Mouse (Mus musculus) G1E (cell line): ENCODE data around the gene Cbx5. TPM values are rescaled to one million over a fixed set of nuclear protein-coding genes. Genes with fewer than 3 reads are reported as not detected.

Source experiments
- ATAC-seq: 2 replicates; pipeline ENCODE4 v1.8.0; 2016; ENCODE audit warnings: mild to moderate bottlenecking; ENCODE audit not compliant: insufficient number of reproducible peaks, poor library complexity, low FRiP score, severe bottlenecking; ENCODE audit errors: extremely low read depth
- DNase-seq: peaks from one replicate; pipeline ENCODE4 v3.0.0; 2012; ENCODE audit warnings: low spot score
- H3K27me3 ChIP-seq: 2 replicates; pipeline ENCODE4 v1.6.1; 2012; ENCODE audit warnings: mild to moderate bottlenecking, low read length, inconsistent platforms; ENCODE audit not compliant: insufficient read depth
- H3K36me3 ChIP-seq: replicated peaks from 2 replicates; pipeline ENCODE3; 2012; ENCODE audit warnings: mild to moderate bottlenecking, inconsistent platforms
- H3K4me1 ChIP-seq: 2 replicates; pipeline ENCODE4 v1.6.1; 2012; ENCODE audit warnings: low read depth, low read length, inconsistent platforms, mixed read lengths; ENCODE audit not compliant: insufficient read depth
- H3K4me3 ChIP-seq: 2 replicates; pipeline ENCODE4 v1.5.1; 2012; ENCODE audit warnings: low read depth, mild to moderate bottlenecking, inconsistent platforms, low read length, moderate library complexity, mixed read lengths
- H3K9me3 ChIP-seq: replicated peaks from 2 replicates; pipeline ENCODE4 v1.6.1; 2012; ENCODE audit warnings: inconsistent platforms
- CTCF ChIP-seq: IDR thresholded peaks from 2 replicates; pipeline ENCODE4 v1.5.1; 2012; ENCODE audit warnings: low read depth, low read length, inconsistent platforms, mixed read lengths
- GATA1 ChIP-seq: IDR thresholded peaks from 2 replicates; pipeline ENCODE4 v1.6.1; 2012; ENCODE audit warnings: borderline replicate concordance, low read length, inconsistent platforms, mixed read lengths
- GATA2 ChIP-seq: IDR thresholded peaks from 2 replicates; pipeline ENCODE4 v1.6.1; 2012; ENCODE audit warnings: low read depth, low read length, inconsistent platforms, borderline replicate concordance
- POLR2AphosphoS5 ChIP-seq: IDR thresholded peaks from 2 replicates; pipeline ENCODE4 v1.6.1; 2012; ENCODE audit warnings: low read depth, low read length, inconsistent platforms; ENCODE audit not compliant: insufficient replicate concordance
- TAL1 ChIP-seq: conservative IDR thresholded peaks from 2 replicates; pipeline ENCODE4 v1.6.1; 2012; ENCODE audit warnings: low read depth, low read length, inconsistent platforms, mixed read lengths
- polyA plus RNA-seq: library from polyadenylated mRNA; stranded (reverse); fragments of >175 nt; gene quantifications from 2 replicates; pipeline ENCODE4 v1.2.3, GENCODE M21; 2012
- total RNA-seq, 2 experiments: library from RNA; stranded (forward) in 1 of 2; stranded (reverse) in 1 of 2; fragments of 200-1000 nt in 1 of 2; fragments of >200 nt in 1 of 2; fragmentation: Nextera tagmentation in 1 of 2; gene quantifications; 2 replicates each; pipeline ENCODE4 v1.2.3; 2014 to 2017

The Cbx5 gene
- 261 and 300 TPM in 2 replicates for total RNA-seq (2014; fragmentation: Nextera tagmentation)
- total RNA-seq (2017): 215 and 278 TPM in 2 replicates
- polyA plus RNA-seq: 7.0 and 9.5 TPM in 2 replicates

GRCm38 (mm10) chr15:103239685-103240159 is at the start of gene Cbx5:
Gene Cbx5 (minus strand): TSS chr15:103239816.
- TF ChIP-seq CTCF (no peak), TAL1 (no peak), GATA1 (no peak), POLR2AphosphoS5 (no peak), GATA2 (no peak)
- peak; percentile 69 for DNase-seq
- peak; percentile 52 for ATAC-seq
- Histone ChIP-seq H3K27me3 (no peaks in the 10 kb centered on the region), H3K36me3 (peaks cover 57% of the 10 kb centered on the region), H3K4me1 (peaks cover 27% of the 10 kb centered on the region), H3K9me3 (no peaks in the 10 kb centered on the region), H3K4me3 (peak within 1 kb of the TSS; percentile 76)

GRCm38 (mm10) chr15:103285778-103286417 is 46.3 kb upstream of the Cbx5 start:
- H3K27me3 ChIP-seq: no peaks in the 10 kb centered on the region
- H3K36me3 ChIP-seq: peaks cover 83% of the 10 kb centered on the region
- peaks cover 35% of the 10 kb centered on the region for H3K4me1 ChIP-seq
- TF ChIP-seq CTCF (no peak), TAL1 (no peak), GATA2 (no peak), POLR2AphosphoS5 (no peak), GATA1 (no peak)
- no peaks in the 10 kb centered on the region for H3K9me3 ChIP-seq
- no peak for DNase-seq
- no peak for ATAC-seq
- H3K4me3 ChIP-seq: no peak overlapping the region

GRCm38 (mm10) chr15:103284647-103285046 is 45.0 kb upstream of the Cbx5 start:
- Histone ChIP-seq H3K4me1 (peaks cover 45% of the 10 kb centered on the region), H3K36me3 (peaks cover 78% of the 10 kb centered on the region), H3K27me3 (no peaks in the 10 kb centered on the region), H3K4me3 (no peak overlapping the region), H3K9me3 (no peaks in the 10 kb centered on the region)
- ATAC-seq (no peak), DNase-seq (no peak)
- no peak for TF ChIP-seq GATA1
- TF ChIP-seq POLR2AphosphoS5: no peak
- TF ChIP-seq GATA2: no peak
- TF ChIP-seq CTCF: no peak
- no peak for TF ChIP-seq TAL1

GRCm38 (mm10) chr15:103284066-103284465 is 44.5 kb upstream of the Cbx5 start:
- TF ChIP-seq POLR2AphosphoS5 (no peak), CTCF (peak; percentile 36; the same call in 1 of the 2 replicates)
- Histone ChIP-seq H3K27me3 (no peaks in the 10 kb centered on the region), H3K36me3 (peaks cover 76% of the 10 kb centered on the region), H3K4me3 (no peak overlapping the region), H3K9me3 (no peaks in the 10 kb centered on the region), H3K4me1 (peaks cover 49% of the 10 kb centered on the region)
- DNase-seq (no peak), ATAC-seq (no peak)

DNA sequence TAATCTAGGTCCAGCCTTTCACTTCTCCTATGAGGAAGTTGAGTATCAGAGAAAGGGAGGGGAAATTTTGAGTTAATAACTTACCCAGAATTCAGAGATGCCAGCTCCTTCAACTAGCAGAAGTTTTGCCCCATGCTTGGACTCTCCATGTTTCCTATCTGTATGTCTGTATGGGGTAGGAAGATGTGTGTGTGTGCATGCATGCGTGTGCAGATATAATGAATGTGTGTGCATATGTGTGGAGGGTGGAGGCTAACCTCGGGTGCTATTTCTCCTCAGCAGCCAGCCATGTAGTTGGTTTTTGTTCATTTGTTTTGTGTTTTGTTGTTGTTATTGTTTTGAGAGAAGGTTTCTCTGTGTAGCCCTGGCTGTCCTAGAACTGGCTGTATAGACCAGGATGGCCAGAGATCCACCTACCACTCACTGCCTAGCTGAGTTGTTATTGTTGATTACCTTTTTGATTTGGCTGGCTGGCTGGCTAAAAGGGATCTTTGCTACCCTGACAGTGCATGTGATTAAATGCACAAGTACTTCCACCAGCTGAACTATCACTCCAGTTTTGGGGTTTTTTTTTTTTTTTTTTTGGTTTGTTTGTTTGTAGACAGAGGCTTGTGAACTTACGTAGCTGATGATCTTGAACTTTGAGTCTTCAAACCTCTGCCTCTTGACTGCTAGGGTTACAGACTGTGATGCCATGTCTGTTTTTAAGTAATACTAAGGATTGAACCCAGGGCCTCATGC is 42.0 kb upstream of the Cbx5 start:
- H3K36me3 ChIP-seq: peaks cover 74% of the 10 kb centered on the region
- peaks cover 68% of the 10 kb centered on the region for H3K4me1 ChIP-seq
- no peak for ATAC-seq
- no peak overlapping the region for H3K4me3 ChIP-seq
- no peaks in the 10 kb centered on the region for H3K9me3 ChIP-seq
- no peak for DNase-seq
- TF ChIP-seq POLR2AphosphoS5 (no peak), TAL1 (no peak)
- no peaks in the 10 kb centered on the region for H3K27me3 ChIP-seq

DNA sequence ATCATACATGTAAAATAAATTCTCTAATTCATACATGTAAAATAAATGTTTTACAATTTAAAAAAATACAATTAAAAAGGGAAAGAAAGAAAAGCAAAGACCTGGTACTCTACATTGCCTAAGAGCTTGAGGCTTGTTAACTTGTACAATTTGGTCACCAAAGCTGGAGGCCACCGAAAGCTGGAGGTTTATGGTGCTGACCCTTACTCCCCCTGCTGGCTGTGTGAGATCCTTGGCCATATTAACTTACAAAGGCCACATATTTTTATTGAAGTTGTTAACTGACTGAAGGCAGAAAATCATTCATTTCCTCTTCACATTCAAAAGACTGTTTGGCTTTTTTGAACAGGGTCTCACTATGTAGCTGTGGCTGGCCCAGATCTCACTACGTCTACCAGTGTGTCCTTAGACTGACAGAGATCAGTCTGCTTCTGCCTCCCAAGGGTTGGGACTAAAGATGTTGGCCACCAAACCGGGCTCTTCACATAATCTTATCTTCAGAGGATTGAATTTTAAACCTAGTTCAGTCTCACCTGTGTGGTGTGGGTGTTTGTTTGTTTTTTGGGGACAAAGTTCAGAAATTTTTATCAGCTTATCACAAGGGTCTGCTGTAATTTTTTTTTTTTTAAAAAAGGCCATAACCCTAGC is 41.3 kb upstream of the Cbx5 start:
- peaks cover 69% of the 10 kb centered on the region for H3K4me1 ChIP-seq
- H3K27me3 ChIP-seq: no peaks in the 10 kb centered on the region
- DNase-seq (no peak), ATAC-seq (peak; percentile 25; the same call in 1 of the 2 replicates)
- peaks cover 71% of the 10 kb centered on the region for H3K36me3 ChIP-seq
- TF ChIP-seq CTCF (peak; percentile 50), GATA2 (no peak), GATA1 (no peak), TAL1 (no peak), POLR2AphosphoS5 (no peak)
- no peaks in the 10 kb centered on the region for H3K9me3 ChIP-seq
- no peak overlapping the region for H3K4me3 ChIP-seq
